Mouse (Mus musculus) erythroblast, embryonic 14.5 days (primary cell): Measurements from ENCODE around the gene Anks1b.

Experiments used
- GATA1 ChIP-seq: IDR thresholded peaks from 2 replicates; pipeline ENCODE4 v1.6.1; 2012; ENCODE audit warnings: low read length, inconsistent platforms, mixed read lengths
- TAL1 ChIP-seq: IDR thresholded peaks from 3 replicates; pipeline ENCODE4 v1.6.1; 2012; ENCODE audit warnings: low read length, inconsistent platforms, mixed read lengths

DNA sequence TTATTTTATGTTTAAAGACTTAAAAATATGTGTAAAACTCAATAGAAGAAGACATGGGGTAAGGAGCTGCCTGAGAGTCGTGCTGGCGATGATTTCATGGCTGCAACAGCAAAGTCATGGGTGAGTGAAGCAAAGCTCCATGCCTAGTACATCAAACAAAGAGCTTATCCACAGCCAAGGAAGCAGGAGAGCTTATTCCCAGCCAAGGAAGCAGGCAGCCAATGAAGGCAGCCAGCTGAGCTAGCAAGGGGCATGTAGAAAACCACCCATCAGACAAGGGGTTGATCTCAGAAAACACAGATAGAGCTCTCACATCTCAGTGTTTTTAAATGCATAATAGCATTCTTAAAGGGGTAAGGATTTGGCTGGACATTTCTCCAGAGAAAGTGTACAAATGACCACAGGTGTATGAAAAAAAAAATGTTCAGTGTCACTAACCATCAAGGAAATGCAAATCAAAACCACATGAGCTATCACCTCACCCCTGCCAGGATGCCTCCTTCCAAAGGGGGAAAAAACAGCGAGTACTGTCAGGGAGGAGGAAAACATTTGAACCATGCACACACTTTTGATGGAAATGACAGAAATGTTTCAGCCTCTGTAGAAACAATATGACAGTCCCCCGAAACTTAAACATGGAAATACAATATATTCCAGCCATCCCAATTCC is 911.8 kb downstream of the Anks1b start:
- TF ChIP-seq TAL1 = no peak
- TF ChIP-seq GATA1 = no peak
